Mouse (Mus musculus) neutrophil, adult 5-6 weeks (primary cell): ENCODE data around the gene Prss22. TPM values are rescaled to one million over a fixed set of nuclear protein-coding genes. Genes with fewer than 3 reads are reported as not detected.

Source experiments
- ATAC-seq: fragments of 151-379, 151-347 bp; 2 replicates; pipeline ENCODE4 v1.8.0; 2017; ENCODE audit warnings: mild to moderate bottlenecking, moderate TSS enrichment; ENCODE audit not compliant: insufficient number of reproducible peaks, poor library complexity, low FRiP score, severe bottlenecking; ENCODE audit errors: extremely low read depth
- total RNA-seq: library from RNA; stranded (forward); fragments of 200-1000 nt; gene quantifications from 2 replicates; pipeline ENCODE4 v1.2.3, GENCODE M21; 2017

Gene Prss22
- total RNA-seq = 3.2 and 3.7 TPM in 2 replicates

GRCm38 (mm10) chr17:23997901-23998300, at the start of gene Prss22:
Gene Prss22, minus strand, starts transcription at chr17:23998100.
- ATAC-seq = no peak

- no peak for ATAC-seq
Measured at GRCm38 (mm10) chr17:24046026-24046425, 48.1 kb upstream of the Prss22 start.

GRCm38 (mm10) chr17:24045608-24046007, 47.7 kb upstream of the Prss22 start:
- ATAC-seq = no peak

GRCm38 (mm10) chr17:24044482-24044881, 46.6 kb upstream of the Prss22 start:
- ATAC-seq = no peak

GRCm38 (mm10) chr17:24037844-24038243, 39.9 kb upstream of the Prss22 start, which contains the start of gene Prss27:
Gene Prss27, plus strand, starts transcription at chr17:24038144.
- ATAC-seq = no peak

- ATAC-seq = no peak
Measured at GRCm38 (mm10) chr17:24037360-24037759, 39.5 kb upstream of the Prss22 start.

GRCm38 (mm10) chr17:24036954-24037353, 39.1 kb upstream of the Prss22 start:
- ATAC-seq = no peak

GRCm38 (mm10) chr17:24035087-24035486, 37.2 kb upstream of the Prss22 start:
- no peak for ATAC-seq

- ATAC-seq = no peak
Measured at GRCm38 (mm10) chr17:24030551-24030950, 32.7 kb upstream of the Prss22 start.

GRCm38 (mm10) chr17:24029477-24029876, 31.6 kb upstream of the Prss22 start:
- no peak for ATAC-seq

- no peak for ATAC-seq
Measured at GRCm38 (mm10) chr17:24021375-24022199, 23.7 kb upstream of the Prss22 start.

GRCm38 (mm10) chr17:24020696-24021095, 22.8 kb upstream of the Prss22 start:
- no peak for ATAC-seq

- ATAC-seq = no peak
Measured at GRCm38 (mm10) chr17:24015727-24016126, 17.8 kb upstream of the Prss22 start.

GRCm38 (mm10) chr17:24014433-24014965, 16.6 kb upstream of the Prss22 start:
- ATAC-seq = no peak

GRCm38 (mm10) chr17:24012921-24013320, 15.0 kb upstream of the Prss22 start:
- no peak for ATAC-seq

GRCm38 (mm10) chr17:24009617-24010016, 11.7 kb upstream of the Prss22 start:
- no peak for ATAC-seq

- ATAC-seq = no peak
Measured at GRCm38 (mm10) chr17:24008105-24008504, 10.2 kb upstream of the Prss22 start.

GRCm38 (mm10) chr17:24007391-24007790, 9.5 kb upstream of the Prss22 start:
- peak; percentile 19; the same call in 1 of the 2 replicates for ATAC-seq

GRCm38 (mm10) chr17:24006930-24007329, 9.0 kb upstream of the Prss22 start:
- no peak for ATAC-seq

- ATAC-seq = no peak
Measured at GRCm38 (mm10) chr17:24005049-24005448, 7.1 kb upstream of the Prss22 start.
